Mouse (Mus musculus) spleen, adult 2 months (tissue): ENCODE measurements at regions not wholly inside any gene's neighbourhood (a gene's known extent, or its start where the extent isn't known, plus 50 kb on each side); places are given as distances from the start of the nearest gene placed in this dataset.

ENCODE experiments used
- DNase-seq, 2 experiments: peaks; one replicate each; pipeline versions ENCODE4 v3.0.0 to v3.0.0-alpha.2; 2012 to 2021; ENCODE audit warnings: low spot score in 2 of 2, low read depth in 1 of 2
- H3K27ac ChIP-seq: fragments of 200-500 bp; 2 replicates; pipeline ENCODE4 v1.5.1; 2012; ENCODE audit warnings: low read length, inconsistent platforms; ENCODE audit not compliant: insufficient read depth
- H3K27me3 ChIP-seq: fragments of 200-500 bp; 2 replicates; pipeline ENCODE4 v1.6.1; 2012; ENCODE audit warnings: mild to moderate bottlenecking, moderate library complexity, low read length, inconsistent platforms; ENCODE audit not compliant: control insufficient read depth, insufficient read depth
- H3K36me3 ChIP-seq: fragments of 200-500 bp; 2 replicates; pipeline ENCODE4 v1.6.1; 2012; ENCODE audit warnings: mild to moderate bottlenecking, low read length, inconsistent platforms; ENCODE audit not compliant: control insufficient read depth, insufficient read depth
- H3K4me1 ChIP-seq: fragments of 200-500 bp; 2 replicates; pipeline ENCODE4 v1.6.1; 2011; ENCODE audit warnings: inconsistent platforms; ENCODE audit not compliant: control insufficient read depth, insufficient read depth, insufficient read length
- H3K4me3 ChIP-seq: fragments of 200-500 bp; 2 replicates; pipeline ENCODE4 v1.5.1; 2011; ENCODE audit warnings: mild to moderate bottlenecking, inconsistent platforms; ENCODE audit not compliant: insufficient read depth, insufficient read length; ENCODE audit errors: extremely low read depth
- CTCF ChIP-seq: fragments of 200-500 bp; IDR thresholded peaks from 2 replicates; pipeline ENCODE4 v1.5.1; 2011; ENCODE audit warnings: mild to moderate bottlenecking, inconsistent platforms; ENCODE audit not compliant: insufficient read depth, insufficient read length, insufficient replicate concordance; ENCODE audit errors: extremely low read depth
- POLR2A ChIP-seq: fragments of 200-500 bp; IDR thresholded peaks from 2 replicates; pipeline ENCODE4 v1.6.1; 2011; ENCODE audit warnings: low read depth, low read length, inconsistent platforms
- WGBS: fragments of 180-500 bp; shearing (Covaris S2); methylation state at CpG from one replicate; pipeline ENCODE4 v1.1.7; 2018; 5-methylcytosine and 5-hydroxymethylcytosine counted together

- no peaks in the 10 kb centered on the region for H3K36me3 ChIP-seq
- no peaks in the 10 kb centered on the region for H3K4me1 ChIP-seq
- no peak overlapping the region for H3K4me3 ChIP-seq
- TF ChIP-seq POLR2A (no peak), CTCF (no peak)
- no peak overlapping the region for H3K27ac ChIP-seq
- no peak for DNase-seq
- no peaks in the 10 kb centered on the region for H3K27me3 ChIP-seq
- WGBS, result 82% methylated on average over 10 of the region's 10 CpGs
Measured at GRCm38 (mm10) chr5:4664488-4664887, 93.3 kb downstream of the Fzd1 start.

- WGBS, result 86% methylated on average over 6 of the region's 6 CpGs
- H3K27ac ChIP-seq, result no peak overlapping the region
- TF ChIP-seq POLR2A, result no peak
- TF ChIP-seq CTCF, result no peak
Measured at GRCm38 (mm10) chr5:4662198-4662585, 95.6 kb downstream of the Fzd1 start.

GRCm38 (mm10) chr5:4661420-4662197 is 96.2 kb downstream of the Fzd1 start:
- TF ChIP-seq POLR2A, result no peak
- no peak for TF ChIP-seq CTCF
- DNase-seq, result no peak
- 74% methylated on average over 12 of the region's 12 CpGs for WGBS
- H3K4me3 ChIP-seq, result no peak overlapping the region
- H3K4me1 ChIP-seq, result no peaks in the 10 kb centered on the region
- H3K27me3 ChIP-seq, result no peaks in the 10 kb centered on the region
- H3K36me3 ChIP-seq, result no peaks in the 10 kb centered on the region
- H3K27ac ChIP-seq, result no peak overlapping the region

More at GRCm38 (mm10) chr5:4662198-4662585, 95.6 kb downstream of the Fzd1 start:
- no peaks in the 10 kb centered on the region for H3K4me1 ChIP-seq
- DNase-seq, result no peak
- no peak overlapping the region for H3K4me3 ChIP-seq
- H3K36me3 ChIP-seq, result no peaks in the 10 kb centered on the region
- H3K27me3 ChIP-seq, result no peaks in the 10 kb centered on the region

- H3K36me3 ChIP-seq, result no peaks in the 10 kb centered on the region
- TF ChIP-seq CTCF (no peak), POLR2A (no peak)
- 74% methylated on average over 1 of the region's 1 CpGs for WGBS
- no peak overlapping the region for H3K4me3 ChIP-seq
- no peaks in the 10 kb centered on the region for H3K27me3 ChIP-seq
- H3K27ac ChIP-seq, result no peak overlapping the region
- no peaks in the 10 kb centered on the region for H3K4me1 ChIP-seq
- no peak for DNase-seq
Measured at GRCm38 (mm10) chr5:4657982-4658381, 99.9 kb downstream of the Fzd1 start.

- Histone ChIP-seq H3K27me3 (no peaks in the 10 kb centered on the region), H3K4me1 (no peaks in the 10 kb centered on the region), H3K4me3 (no peak overlapping the region), H3K36me3 (no peaks in the 10 kb centered on the region), H3K27ac (no peak overlapping the region)
- no peak for DNase-seq
- TF ChIP-seq CTCF (no peak), POLR2A (no peak)
Measured at GRCm38 (mm10) chr5:4654186-4654585, 103.6 kb downstream of the Fzd1 start.

GRCm38 (mm10) chr5:4651167-4651955 is 106.5 kb downstream of the Fzd1 start:
- no peak overlapping the region for H3K27ac ChIP-seq
- DNase-seq, result no peak

More at GRCm38 (mm10) chr5:4651167-4651955, 106.5 kb downstream of the Fzd1 start:
- H3K27me3 ChIP-seq, result no peaks in the 10 kb centered on the region
- no peaks in the 10 kb centered on the region for H3K4me1 ChIP-seq
- H3K4me3 ChIP-seq, result no peak overlapping the region
- 90% methylated on average over 6 of the region's 6 CpGs for WGBS
- H3K36me3 ChIP-seq, result no peaks in the 10 kb centered on the region
- TF ChIP-seq POLR2A (no peak), CTCF (no peak)
